Comparison of ENCODE assay signal across 9 mouse cellular contexts in the genomic region with DNA sequence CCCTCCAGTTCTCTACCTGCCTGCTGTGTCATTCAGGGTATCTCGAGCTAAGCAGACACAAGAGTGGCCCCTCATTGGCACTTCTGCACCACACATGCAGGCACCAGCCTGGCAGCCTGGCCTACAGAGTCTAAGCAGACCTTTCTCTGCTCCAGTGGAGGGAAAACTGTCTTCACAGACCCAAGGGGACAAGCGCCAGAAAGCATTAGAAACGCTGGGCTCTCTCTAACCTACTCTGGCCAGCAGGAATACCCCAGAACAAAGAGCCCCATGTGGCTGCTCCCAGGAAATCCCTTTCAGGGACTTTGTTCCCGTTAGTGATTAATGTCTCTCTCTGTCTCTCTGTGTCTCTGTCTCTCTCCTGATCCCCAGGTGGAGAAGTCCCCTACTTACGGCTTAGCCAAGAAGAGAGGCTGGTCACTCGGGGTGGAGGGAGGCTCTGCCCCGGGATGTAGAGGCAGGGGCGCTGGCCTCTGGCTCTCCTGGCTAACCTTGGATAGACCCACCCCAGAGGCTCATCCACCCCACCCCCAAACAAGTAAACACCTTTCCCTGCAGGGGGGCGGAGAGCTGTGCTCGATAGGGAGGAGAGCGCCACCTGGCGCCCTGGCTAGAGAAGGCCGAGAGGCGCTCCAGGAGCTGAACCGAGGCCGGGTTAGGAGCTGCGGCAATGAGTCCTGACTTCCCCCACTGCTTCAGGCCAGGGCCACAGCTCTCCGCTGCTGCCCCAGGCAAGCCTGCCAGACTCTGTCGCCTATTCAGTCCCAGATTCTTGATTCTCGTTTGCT. TPM values are rescaled to one million over a fixed set of nuclear protein-coding genes. Genes with fewer than 3 reads are reported as not detected.
DNase-seq lines count a peak whose midpoint lies in the region; ATAC-seq lines count a peak whose summit lies in the region.
"Had no signal": no experiment of that assay in that cellular context is flagged by ENCODE, and none has a peak within 500 bp of the region (broad histone marks: within the 10 kb centered on the region; RNA-seq: fewer than 3 reads in every experiment).

No protein-coding gene starts in this region.

- 4% methylated on average over 20 of the region's 20 CpGs for WGBS in hindbrain, embryonic 11.5 days
- 10% methylated on average over 20 of the region's 20 CpGs for WGBS in lung, embryonic 16.5 days

- no peaks in the 10 kb centered on the region for H3K9me3 ChIP-seq in hindbrain, embryonic 11.5 days (ENCODE audit: control insufficient read depth, low read length)
- peaks cover 3% of the 10 kb centered on the region; the same call in 1 of the 2 replicates for H3K9me3 ChIP-seq in lung, embryonic 16.5 days (ENCODE audit: control insufficient read depth, low read length)

- peaks cover 2% of the 10 kb centered on the region; the same call in 1 of the 2 replicates for H3K27me3 ChIP-seq in hindbrain, embryonic 11.5 days (ENCODE audit: control insufficient read depth, insufficient read depth, low read length)
- H3K27me3 ChIP-seq in lung, embryonic 16.5 days (ENCODE audit: control insufficient read depth, insufficient read depth, low read depth, low read length): peaks cover 20% of the 10 kb centered on the region

- no peaks in the 10 kb centered on the region for H3K36me3 ChIP-seq in hindbrain, embryonic 11.5 days (ENCODE audit: control insufficient read depth, insufficient read depth, low read length)
- no peaks in the 10 kb centered on the region for H3K36me3 ChIP-seq in lung, embryonic 16.5 days (ENCODE audit: control insufficient read depth, insufficient read depth, low read length)

- DNase-seq in R1 (ENCODE audit: low read depth, low spot score): peak; percentile 92
- DNase-seq in cerebellum, postnatal 10 days: peak; percentile 97 to 99
- DNase-seq in frontal cortex, postnatal 14 days (ENCODE audit: low spot score in 2 of 2): peak; percentile 75 to 78
- DNase-seq in hindbrain, embryonic 11.5 days (ENCODE audit: low spot score): peak; percentile 92
- peak; percentile 91 for DNase-seq in layer of hippocampus, adult 9-11 months
- DNase-seq in retina, embryonic 14.5 days (ENCODE audit: low spot score): peak; percentile 92
- peak; percentile 47 to 49 for DNase-seq in thymus, postnatal 36 days

- H3K27ac ChIP-seq in hindbrain, embryonic 11.5 days (ENCODE audit: low read depth, low read length): peak overlapping the region; percentile 97
- no peak overlapping the region for H3K27ac ChIP-seq in lung, embryonic 16.5 days (ENCODE audit: low read length)

- peak overlapping the region; percentile 38 for H3K4me2 ChIP-seq in hindbrain, embryonic 11.5 days (replicated peaks; ENCODE audit: low read depth, low read length)
- no peak overlapping the region for H3K4me2 ChIP-seq in lung, embryonic 16.5 days (ENCODE audit: low read depth, low read length)

- peaks cover 28% of the 10 kb centered on the region for H3K4me1 ChIP-seq in hindbrain, embryonic 11.5 days (replicated peaks; ENCODE audit: control insufficient read depth, insufficient read depth, low read length)
- H3K4me1 ChIP-seq in lung, embryonic 16.5 days (replicated peaks; ENCODE audit: control insufficient read depth, insufficient read depth, low read length): peaks cover 6% of the 10 kb centered on the region

- peak; percentile 19 for ATAC-seq in hindbrain, embryonic 11.5 days (ENCODE audit: low FRiP score)
- peak; percentile 51 for ATAC-seq in lung, embryonic 16.5 days (ENCODE audit: low read depth)

- H3K4me3 ChIP-seq in hindbrain, embryonic 11.5 days (ENCODE audit: low read depth, low read length): 0 out of 2 replicates have a peak overlapping the region, but pooled peaks have one; percentile 3
- no peak overlapping the region for H3K4me3 ChIP-seq in lung, embryonic 16.5 days (ENCODE audit: low read length)

- H3K9ac ChIP-seq in hindbrain, embryonic 11.5 days (ENCODE audit: low read depth, low read length): peak overlapping the region; percentile 52
- no peak overlapping the region for H3K9ac ChIP-seq in lung, embryonic 16.5 days (ENCODE audit: low read length)

RNA-seq across cellular contexts. Expression of gene Gm13090, which starts 49.9 kb away (rescaled TPM):
- polyA plus RNA-seq in hindbrain, embryonic 11.5 days (2014; fragmentation: Nextera tagmentation; extraction: Ambion mirVana): 0.21 and 0.56 TPM in 2 replicates
- polyA plus RNA-seq in lung, embryonic 16.5 days (2015; fragmentation: Nextera tagmentation; extraction: Ambion mirVana): not detected in 2 replicates
- polyA plus RNA-seq: gonadal fat pad, adult 2 months had no signal

Comparison
In these comparisons a context has a peak if more than half of its experiments do, and no peak if none do; other contexts are left out.
1. DNase-seq: peak in every context shown above with its lines; median percentile 98 in cerebellum, postnatal 10 days; 92 in R1; 92 in hindbrain, embryonic 11.5 days; 92 in retina, embryonic 14.5 days; 91 in layer of hippocampus, adult 9-11 months; 76 in frontal cortex, postnatal 14 days; 48 in thymus, postnatal 36 days.